In the genomic region with DNA sequence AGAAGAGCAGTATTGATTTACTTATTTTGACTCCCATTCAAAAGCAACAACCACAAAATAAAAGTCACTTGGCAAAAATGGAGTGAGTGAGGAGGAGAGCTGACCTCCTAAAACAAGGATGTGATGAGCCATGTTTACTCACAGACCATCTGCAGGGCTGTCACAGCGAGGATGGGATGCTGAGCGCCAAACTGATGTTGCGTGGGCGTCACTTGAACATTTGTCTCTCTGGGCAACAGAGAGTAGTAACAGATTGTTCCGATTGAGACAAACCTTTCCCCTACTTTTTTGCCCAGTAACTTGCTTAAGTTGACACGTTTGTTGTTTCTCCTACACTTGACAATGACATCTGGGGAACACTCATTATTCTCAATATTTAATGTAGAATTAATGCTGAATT, we compare ENCODE assay signal across 8 mouse cellular contexts.
A peak's percentile ranks its signal among the peaks of the same experiment; 100 is the strongest.
DNase-seq lines count a peak whose midpoint lies in the region; ATAC-seq and TF ChIP-seq lines count a peak whose summit lies in the region.

No protein-coding gene starts in this region.

- H3K9me3 ChIP-seq in intestine, postnatal 0 days (ENCODE audit: control insufficient read depth) = no peaks in the 10 kb centered on the region

- no peak overlapping the region for H3K4me3 ChIP-seq in kidney, adult 2 months (ENCODE audit: insufficient read depth, low read depth, low read length)
- no peak overlapping the region for H3K4me3 ChIP-seq in intestine, postnatal 0 days (ENCODE audit: low read depth, low read length)

- no peaks in the 10 kb centered on the region for H3K4me1 ChIP-seq in kidney, adult 2 months (ENCODE audit: control insufficient read depth, insufficient read depth, low read length)
- H3K4me1 ChIP-seq in intestine, postnatal 0 days (replicated peaks; ENCODE audit: control insufficient read depth, insufficient read depth, low read length) = no peaks in the 10 kb centered on the region

- WGBS in kidney, adult 2 months = 55% methylated on average over 6 of the region's 6 CpGs
- WGBS in intestine, postnatal 0 days = 76% methylated on average over 6 of the region's 6 CpGs

- no peak overlapping the region for H3K4me2 ChIP-seq in intestine, postnatal 0 days (replicated peaks; ENCODE audit: low read depth)

- no peak for TF ChIP-seq CTCF in kidney, adult 2 months (conservative IDR thresholded peaks at IDR 0.05; ENCODE audit: insufficient read depth, insufficient read length, low read depth, low read length)
- no peak for TF ChIP-seq CTCF in intestine, postnatal 0 days (IDR thresholded peaks at IDR 0.05; ENCODE audit: low read depth)

- no peaks in the 10 kb centered on the region for H3K27me3 ChIP-seq in kidney, adult 2 months (replicated peaks; ENCODE audit: control insufficient read depth, insufficient read depth, low read length)
- no peaks in the 10 kb centered on the region for H3K27me3 ChIP-seq in intestine, postnatal 0 days (replicated peaks; ENCODE audit: control insufficient read depth, insufficient read depth, low read length)

- DNase-seq in kidney, adult 2 months = peak; percentile 8
- no peak for DNase-seq in kidney, adult 9 months
- peak; percentile 74 to 80 for DNase-seq in frontal cortex, adult 2 months (ENCODE audit: extremely low spot score in 1 of 2, low spot score in 1 of 2)
- DNase-seq in layer of hippocampus, postnatal 10 days (ENCODE audit: low spot score in 2 of 2) = peak; percentile 71 to 72
- peak; percentile 79 to 90 for DNase-seq in right cerebral cortex, postnatal 10 days (ENCODE audit: low spot score in 2 of 2)
- DNase-seq in natural killer cell, adult 2 months (ENCODE audit: low spot score in 2 of 2) = no peak
- DNase-seq in spleen, postnatal 14 days (ENCODE audit: low spot score in 2 of 2) = no peak

- H3K27ac ChIP-seq in kidney, adult 2 months (ENCODE audit: insufficient read depth, low read depth, low read length) = no peak overlapping the region
- H3K27ac ChIP-seq in intestine, postnatal 0 days (ENCODE audit: low read depth, low read length) = no peak overlapping the region

- no peak overlapping the region for H3K9ac ChIP-seq in intestine, postnatal 0 days (ENCODE audit: low read depth, low read length)

- no peak for ATAC-seq in intestine, postnatal 0 days

- no peak for TF ChIP-seq POLR2A in kidney, adult 2 months (IDR thresholded peaks at IDR 0.05; ENCODE audit: low read depth, low read length)

- H3K36me3 ChIP-seq in kidney, adult 2 months (ENCODE audit: control insufficient read depth, insufficient read depth, low read length) = no peaks in the 10 kb centered on the region
- no peaks in the 10 kb centered on the region for H3K36me3 ChIP-seq in intestine, postnatal 0 days (ENCODE audit: control insufficient read depth, insufficient read depth)

Comparison
In these comparisons a context has a peak if more than half of its experiments do, and no peak if none do; other contexts are left out.
1. DNase-seq: peak in kidney, adult 2 months (single experiment), frontal cortex, adult 2 months (2 of 2), layer of hippocampus, postnatal 10 days (2 of 2) and right cerebral cortex, postnatal 10 days (2 of 2); none in kidney, adult 9 months (single experiment), natural killer cell, adult 2 months (0 of 2) and spleen, postnatal 14 days (0 of 2).